Mouse (Mus musculus) neural tube, embryonic 11.5 days (tissue): ENCODE results near the gene Lcn2. TPM values are rescaled to one million over a fixed set of nuclear protein-coding genes. Genes with fewer than 3 reads are reported as not detected.

Experiments
- ATAC-seq: fragments of 200-750 bp; cut with Nextera tagmentation; 2 replicates; pipeline ENCODE4 v1.8.0; 2017; ENCODE audit warnings: moderate number of reproducible peaks, mild to moderate bottlenecking, moderate TSS enrichment, moderate library complexity; ENCODE audit not compliant: insufficient read depth, low FRiP score, low TSS enrichment
- DNase-seq: peaks from one replicate; pipeline ENCODE4 v3.0.0-alpha.2; 2015; ENCODE audit warnings: low spot score
- H3K27ac ChIP-seq: fragments of 300-500 bp; sonication (generic); 2 replicates; pipeline ENCODE4 v1.5.1; 2014; ENCODE audit warnings: low read depth, mild to moderate bottlenecking, low read length
- H3K27me3 ChIP-seq: fragments of 300-500 bp; sonication (generic); 2 replicates; pipeline ENCODE4 v1.6.1; 2014; ENCODE audit warnings: mild to moderate bottlenecking, low read length, mixed read lengths; ENCODE audit not compliant: control insufficient read depth, insufficient read depth
- H3K36me3 ChIP-seq: fragments of 300-500 bp; sonication (generic); 2 replicates; pipeline ENCODE4 v1.6.1; 2014; ENCODE audit warnings: mild to moderate bottlenecking, low read length, moderate library complexity, mixed read lengths; ENCODE audit not compliant: control insufficient read depth, insufficient read depth
- H3K4me1 ChIP-seq: fragments of 300-500 bp; sonication (generic); 2 replicates; pipeline ENCODE4 v1.6.1; 2014; ENCODE audit warnings: low read length, mixed read lengths; ENCODE audit not compliant: control insufficient read depth, insufficient read depth
- H3K4me2 ChIP-seq: fragments of 300-500 bp; sonication (generic); 2 replicates; pipeline ENCODE4 v1.6.1; 2014; ENCODE audit warnings: low read depth, mild to moderate bottlenecking, moderate library complexity
- H3K4me3 ChIP-seq: fragments of 300-500 bp; sonication (generic); 2 replicates; pipeline ENCODE4 v1.5.1; 2014; ENCODE audit warnings: low read depth, low read length
- H3K9ac ChIP-seq: fragments of 300-500 bp; sonication (generic); 2 replicates; pipeline ENCODE4 v1.6.1; 2014; ENCODE audit warnings: mild to moderate bottlenecking, low read length
- H3K9me3 ChIP-seq: fragments of 300-500 bp; sonication (generic); 2 replicates; pipeline ENCODE4 v1.6.1; 2016; ENCODE audit warnings: low read length; ENCODE audit not compliant: control insufficient read depth
- WGBS: fragments of 180-500 bp; shearing (Covaris S2); extraction: QIAGEN DNeasy Blood & Tissue Kit; methylation state at CpG from one replicate; pipeline ENCODE4 v1.1.7; 2014; 5-methylcytosine and 5-hydroxymethylcytosine counted together
- polyA plus RNA-seq: library from polyadenylated mRNA; unstranded; fragments of >200 nt; fragmentation: Nextera tagmentation; extraction: Ambion mirVana; gene quantifications from 2 replicates; pipeline ENCODE4 v1.2.1, GENCODE M21; 2014

Gene Lcn2
- polyA plus RNA-seq, 1 experiment from 2014 or later: 0.25 TPM

GRCm38 (mm10) chr2:32341634-32341939 is 46.5 kb downstream of the Lcn2 start:
- no peaks in the 10 kb centered on the region for H3K36me3 ChIP-seq
- DNase-seq (no peak), ATAC-seq (no peak)
- no peak overlapping the region for H3K9ac ChIP-seq
- H3K4me1 ChIP-seq: no peaks in the 10 kb centered on the region
- 87% methylated on average over 4 of the region's 4 CpGs for WGBS
- H3K4me3 ChIP-seq: no peak overlapping the region
- no peaks in the 10 kb centered on the region; the same call in 1 of the 2 replicates for H3K27me3 ChIP-seq
- H3K9me3 ChIP-seq: no peaks in the 10 kb centered on the region
- H3K4me2 ChIP-seq: no peak overlapping the region
- H3K27ac ChIP-seq: no peak overlapping the region

GRCm38 (mm10) chr2:32340836-32341633 is 47.0 kb downstream of the Lcn2 start:
- Histone ChIP-seq H3K9ac (no peak overlapping the region), H3K4me1 (no peaks in the 10 kb centered on the region), H3K27ac (no peak overlapping the region), H3K27me3 (no peaks in the 10 kb centered on the region; the same call in 1 of the 2 replicates), H3K4me2 (no peak overlapping the region), H3K9me3 (no peaks in the 10 kb centered on the region), H3K36me3 (no peaks in the 10 kb centered on the region), H3K4me3 (no peak overlapping the region)
- ATAC-seq (no peak), DNase-seq (no peak)
- 83% methylated on average over 13 of the region's 13 CpGs for WGBS

GRCm38 (mm10) chr2:32339912-32340642 is 48.0 kb downstream of the Lcn2 start:
- no peaks in the 10 kb centered on the region for H3K4me1 ChIP-seq
- no peak overlapping the region for H3K4me2 ChIP-seq
- ATAC-seq (no peak), DNase-seq (no peak)
- H3K9ac ChIP-seq: no peak overlapping the region
- no peak overlapping the region for H3K27ac ChIP-seq
- H3K4me3 ChIP-seq: no peak overlapping the region
- H3K9me3 ChIP-seq: no peaks in the 10 kb centered on the region
- H3K27me3 ChIP-seq: no peaks in the 10 kb centered on the region; the same call in 1 of the 2 replicates
- H3K36me3 ChIP-seq: peaks cover 2% of the 10 kb centered on the region; the same call in 1 of the 2 replicates
- 36% methylated on average over 26 of the region's 26 CpGs for WGBS

- Histone ChIP-seq H3K4me3 (no peak overlapping the region), H3K27me3 (no peaks in the 10 kb centered on the region; the same call in 1 of the 2 replicates), H3K36me3 (peaks cover 2% of the 10 kb centered on the region; the same call in 1 of the 2 replicates), H3K4me1 (no peaks in the 10 kb centered on the region), H3K9ac (no peak overlapping the region), H3K4me2 (no peak overlapping the region), H3K27ac (no peak overlapping the region), H3K9me3 (no peaks in the 10 kb centered on the region)
- 52% methylated on average over 15 of the region's 15 CpGs for WGBS
- ATAC-seq: no peak
- DNase-seq: no peak
Measured at GRCm38 (mm10) chr2:32335888-32336287, 52.2 kb downstream of the Lcn2 start.

Other genes starting within 250 kb of the Lcn2 start
- 73.9 and 81.1 TPM in 2 replicates for gene Prrc2b, start 237.2 kb downstream of the Lcn2 start, polyA plus RNA-seq
- gene Pomt1, start 151.7 kb downstream of the Lcn2 start, polyA plus RNA-seq: 20.7 and 20.8 TPM in 2 replicates
- gene Uck1, start 128.1 kb downstream of the Lcn2 start, polyA plus RNA-seq: 66.1 and 68.9 TPM in 2 replicates
- 22.1 and 23.8 TPM in 2 replicates for gene Golga2, start 100.9 kb downstream of the Lcn2 start, polyA plus RNA-seq
- 330 and 385 TPM in 2 replicates for gene Swi5, start 100.2 kb downstream of the Lcn2 start, polyA plus RNA-seq
- gene Ciz1, start 35.9 kb downstream of the Lcn2 start, polyA plus RNA-seq: 57.0 TPM in 2 replicates
- gene Dnm1, start 34.9 kb downstream of the Lcn2 start, polyA plus RNA-seq: 23.7 and 29.5 TPM in 2 replicates
- gene 1110008P14Rik, start 6.3 kb downstream of the Lcn2 start, polyA plus RNA-seq: 59.8 and 65.6 TPM in 2 replicates
- 25.6 and 33.6 TPM in 2 replicates for gene Ptges2, start 7.6 kb upstream of the Lcn2 start, polyA plus RNA-seq
- 5.5 and 6.9 TPM in 2 replicates for gene Naif1, start 62.2 kb upstream of the Lcn2 start, polyA plus RNA-seq
- 28.1 and 33.5 TPM in 2 replicates for gene Slc25a25, start 63.2 kb upstream of the Lcn2 start, polyA plus RNA-seq
- 13.1 and 13.2 TPM in 2 replicates for gene Fam102a, start 147.1 kb upstream of the Lcn2 start, polyA plus RNA-seq
- 110 and 111 TPM in 2 replicates for gene Dpm2, start 182.6 kb upstream of the Lcn2 start, polyA plus RNA-seq
- 2.6 and 3.6 TPM in 2 replicates for gene Pip5kl1, start 186.5 kb upstream of the Lcn2 start, polyA plus RNA-seq
- gene 9430097D07Rik, start 187.4 kb upstream of the Lcn2 start, polyA plus RNA-seq: 0.25 and 0.58 TPM in 2 replicates
- 20.9 and 21.8 TPM in 2 replicates for gene St6galnac4, start 198.8 kb upstream of the Lcn2 start, polyA plus RNA-seq
- gene St6galnac6, start 211.5 kb upstream of the Lcn2 start, polyA plus RNA-seq: 4.8 and 5.1 TPM in 2 replicates
- gene Ak1, start 233.5 kb upstream of the Lcn2 start, polyA plus RNA-seq: 33.0 and 33.8 TPM in 2 replicates